Comparison of ENCODE assay signal across 8 mouse cellular contexts in genomic region chr13:12940911-12941310, GRCm38 (mm10).
DNase-seq lines count a peak whose midpoint lies in the region; ATAC-seq lines count a peak whose summit lies in the region.
"Not testable (repeated sequence)": the region's sequence is repeated elsewhere in the genome, so short reads cannot be mapped to it uniquely, and the experiment has no call there.

No protein-coding gene starts in this region.

- H3K4me2 ChIP-seq in forebrain, embryonic 12.5 days; hindbrain, embryonic 11.5 days (replicated peaks; ENCODE audit: low read depth, low read length); intestine, embryonic 14.5 days (ENCODE audit: low read length); limb, embryonic 11.5 days (ENCODE audit: low read depth, severe bottlenecking); midbrain, embryonic 11.5 days; midbrain, embryonic 14.5 days (ENCODE audit: low read length): not testable (repeated sequence)

- not testable (repeated sequence) for H3K36me3 ChIP-seq in forebrain, embryonic 12.5 days (replicated peaks); heart, embryonic 10.5 days; hindbrain, embryonic 11.5 days (ENCODE audit: control insufficient read depth, insufficient read depth, low read length); intestine, embryonic 14.5 days (ENCODE audit: control insufficient read depth, insufficient read depth, low read length); limb, embryonic 11.5 days (ENCODE audit: control insufficient read depth, insufficient read depth, low read length); midbrain, embryonic 11.5 days (ENCODE audit: control insufficient read depth, insufficient read depth, low read length); midbrain, embryonic 14.5 days (ENCODE audit: control insufficient read depth, insufficient read depth, low read length)

- peak; percentile 35 for DNase-seq in heart, adult 11 months
- DNase-seq in heart, embryonic 10.5 days (ENCODE audit: low spot score), result peak; percentile 68
- not testable (repeated sequence) for DNase-seq in hindbrain, embryonic 11.5 days (ENCODE audit: low spot score); limb, embryonic 11.5 days (ENCODE audit: low spot score); midbrain, embryonic 14.5 days
- peak; percentile 27 for DNase-seq in intestine, embryonic 14.5 days (ENCODE audit: low spot score)
- peak; percentile 57 for DNase-seq in midbrain, embryonic 11.5 days (ENCODE audit: low spot score, missing footprints)

- peaks cover 29% of the 10 kb centered on the region for H3K9me3 ChIP-seq in forebrain, embryonic 12.5 days
- H3K9me3 ChIP-seq in heart, embryonic 10.5 days, result peaks cover 23% of the 10 kb centered on the region
- not testable (repeated sequence) for H3K9me3 ChIP-seq in hindbrain, embryonic 11.5 days (ENCODE audit: control insufficient read depth, low read length); intestine, embryonic 14.5 days (ENCODE audit: control insufficient read depth, low read length); limb, embryonic 11.5 days (ENCODE audit: control insufficient read depth, low read length)
- H3K9me3 ChIP-seq in midbrain, embryonic 11.5 days (ENCODE audit: control insufficient read depth, low read length), result peaks cover 15% of the 10 kb centered on the region
- peaks cover 22% of the 10 kb centered on the region for H3K9me3 ChIP-seq in midbrain, embryonic 14.5 days (ENCODE audit: control insufficient read depth, low read length)

- ATAC-seq in forebrain, embryonic 12.5 days (ENCODE audit: low FRiP score), result 0 out of 2 replicates have a peak, but pooled peaks have one; percentile 16
- 0 out of 2 replicates have a peak, but pooled peaks have one; percentile 3 for ATAC-seq in hindbrain, embryonic 11.5 days (ENCODE audit: low FRiP score)
- ATAC-seq in intestine, embryonic 14.5 days (replicated peaks; ENCODE audit: low FRiP score, low TSS enrichment, low read depth), result not testable (repeated sequence)
- peak; percentile 41; the same call in 1 of the 2 replicates for ATAC-seq in limb, embryonic 11.5 days (ENCODE audit: insufficient number of reproducible peaks, low FRiP score, low TSS enrichment, low read depth)
- 0 out of 2 replicates have a peak, but pooled peaks have one; percentile 17 for ATAC-seq in midbrain, embryonic 11.5 days (ENCODE audit: low FRiP score)
- 0 out of 2 replicates have a peak, but pooled peaks have one; percentile 18 for ATAC-seq in midbrain, embryonic 14.5 days (ENCODE audit: low FRiP score, low TSS enrichment)

- H3K27me3 ChIP-seq in forebrain, embryonic 12.5 days; heart, embryonic 10.5 days (ENCODE audit: insufficient read depth, poor library complexity, severe bottlenecking); hindbrain, embryonic 11.5 days (ENCODE audit: control insufficient read depth, insufficient read depth, low read length); intestine, embryonic 14.5 days (replicated peaks; ENCODE audit: control insufficient read depth, insufficient read depth, low read length); limb, embryonic 11.5 days (ENCODE audit: control insufficient read depth, insufficient read depth, low read length); midbrain, embryonic 11.5 days (ENCODE audit: control insufficient read depth, insufficient read depth, low read length); midbrain, embryonic 14.5 days (ENCODE audit: control insufficient read depth, insufficient read depth, low read length): not testable (repeated sequence)

- H3K4me1 ChIP-seq in forebrain, embryonic 12.5 days; heart, embryonic 10.5 days; hindbrain, embryonic 11.5 days (replicated peaks; ENCODE audit: control insufficient read depth, insufficient read depth, low read length); intestine, embryonic 14.5 days (replicated peaks; ENCODE audit: control insufficient read depth, insufficient read depth, low read length); limb, embryonic 11.5 days (ENCODE audit: control insufficient read depth, insufficient read depth, low read length); midbrain, embryonic 11.5 days (ENCODE audit: control insufficient read depth, insufficient read depth, low read length); midbrain, embryonic 14.5 days (ENCODE audit: control insufficient read depth, insufficient read depth, low read length): not testable (repeated sequence)

- not testable (repeated sequence) for H3K4me3 ChIP-seq in forebrain, embryonic 12.5 days (replicated peaks); heart, embryonic 10.5 days; hindbrain, embryonic 11.5 days (ENCODE audit: low read depth, low read length); intestine, embryonic 14.5 days (ENCODE audit: low read depth, low read length); limb, embryonic 11.5 days (ENCODE audit: low read depth, low read length); midbrain, embryonic 11.5 days (ENCODE audit: low read depth, low read length); midbrain, embryonic 14.5 days (replicated peaks; ENCODE audit: low read depth, low read length)

- not testable (repeated sequence) for H3K9ac ChIP-seq in forebrain, embryonic 12.5 days; hindbrain, embryonic 11.5 days (ENCODE audit: low read depth, low read length); intestine, embryonic 14.5 days (ENCODE audit: low read length); limb, embryonic 11.5 days (ENCODE audit: low read length); midbrain, embryonic 11.5 days (ENCODE audit: low read length); midbrain, embryonic 14.5 days (replicated peaks; ENCODE audit: low read length)

- H3K27ac ChIP-seq in forebrain, embryonic 12.5 days; heart, embryonic 10.5 days; hindbrain, embryonic 11.5 days (ENCODE audit: low read depth, low read length); intestine, embryonic 14.5 days (ENCODE audit: low read depth); limb, embryonic 11.5 days (replicated peaks; ENCODE audit: low read depth, low read length); midbrain, embryonic 11.5 days (ENCODE audit: low read depth, low read length); midbrain, embryonic 14.5 days (replicated peaks; ENCODE audit: low read depth, low read length): not testable (repeated sequence)
